Mouse (Mus musculus): ENCODE results near the gene Ado.

DNA sequence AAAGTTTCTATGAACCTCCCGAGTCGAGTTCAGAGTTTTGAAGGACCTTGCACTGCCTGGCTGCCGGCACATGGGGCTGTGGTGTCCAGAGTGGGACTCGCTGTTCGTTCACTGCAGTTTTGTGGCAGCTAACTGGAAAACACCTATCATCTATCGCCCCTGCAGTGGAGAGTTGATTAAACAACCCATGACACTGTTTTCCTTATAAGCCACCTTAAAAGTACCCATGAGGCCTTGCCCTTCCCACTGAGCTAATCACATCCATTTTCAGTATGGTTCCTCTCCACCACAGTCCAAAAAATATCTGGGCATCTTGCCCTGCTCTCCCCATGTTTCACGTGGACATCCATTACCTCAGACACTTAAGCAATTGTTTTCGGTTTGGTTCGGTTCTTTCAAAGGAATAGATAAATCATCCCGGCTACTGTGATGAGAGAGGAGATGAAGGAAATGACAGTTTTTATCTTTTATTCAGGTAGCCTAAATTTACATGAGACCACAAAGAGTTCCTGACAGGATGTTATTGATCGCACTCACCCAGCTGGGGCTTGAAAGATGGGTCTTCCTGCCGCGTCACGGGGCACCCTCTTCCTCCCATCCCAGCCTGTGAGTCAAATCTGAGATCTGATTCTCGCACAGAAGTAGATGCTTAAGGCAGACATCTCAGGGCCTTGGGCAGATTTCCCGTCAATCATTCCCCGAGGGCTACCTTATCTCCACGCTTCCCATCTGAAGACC, 37.3 kb upstream of the Ado start:
- TF ChIP-seq CTCF (IDR thresholded peaks at IDR 0.05; ENCODE audit: extremely low read depth, insufficient read length, insufficient replicate concordance, low read depth, low read length) (no peak), POLR2A (IDR thresholded peaks at IDR 0.05; ENCODE audit: low read depth, low read length) (no peak)
